Mouse (Mus musculus) liver, embryonic 14.5 days (tissue): ENCODE measurements around the gene Dnajc8. TPM values are rescaled to one million over a fixed set of nuclear protein-coding genes. Genes with fewer than 3 reads are reported as not detected.
A peak's percentile ranks its signal among the peaks of the same experiment; 100 is the strongest.
"Not testable (repeated sequence)": the region's sequence is repeated elsewhere in the genome, so short reads cannot be mapped to it uniquely, and the experiment has no call there.

ENCODE experiments used
- ATAC-seq: fragments of 200-750 bp; cut with Nextera tagmentation; 2 replicates; pipeline ENCODE4 v1.8.0; 2017; ENCODE audit warnings: moderate number of reproducible peaks, mild to moderate bottlenecking, moderate library complexity; ENCODE audit not compliant: insufficient read depth
- DNase-seq, 3 experiments: peaks; one replicate each; pipeline ENCODE4 v3.0.0-alpha.2; 2012 to 2013; ENCODE audit warnings: low read depth in 3 of 3, low spot score in 3 of 3
- H3K27ac ChIP-seq: fragments of 300-500 bp; sonication (generic); 2 replicates; pipeline ENCODE4 v1.5.1; 2014; ENCODE audit warnings: moderate library complexity, mild to moderate bottlenecking, control low read depth, inconsistent platforms
- H3K27me3 ChIP-seq: fragments of 300-500 bp; sonication (generic); 2 replicates; pipeline ENCODE4 v1.6.1; 2014; ENCODE audit warnings: mild to moderate bottlenecking, low read length, moderate library complexity; ENCODE audit not compliant: control insufficient read depth, insufficient read depth
- H3K36me3 ChIP-seq: fragments of 300-500 bp; sonication (generic); replicated peaks from 2 replicates; pipeline ENCODE4 v1.6.1; 2014; ENCODE audit warnings: low read depth; ENCODE audit not compliant: control insufficient read depth, insufficient read depth
- H3K4me1 ChIP-seq, 2 experiments: fragments of 200-500 bp in 1 of 2; fragments of 300-500 bp in 1 of 2; sonication (generic) in 1 of 2; replicated peaks; 2 replicates each; pipeline ENCODE4 v1.6.1; 2012 to 2014; ENCODE audit warnings: antibody characterized with exemption in 1 of 2, inconsistent platforms in 1 of 2, low read length in 1 of 2; ENCODE audit not compliant: control insufficient read depth in 2 of 2, insufficient read depth in 2 of 2
- H3K4me2 ChIP-seq: fragments of 300-500 bp; sonication (generic); 2 replicates; pipeline ENCODE4 v1.6.1; 2014; ENCODE audit warnings: low read depth, mild to moderate bottlenecking, control low read depth, moderate library complexity
- H3K4me3 ChIP-seq, 2 experiments: fragments of 200-500 bp in 1 of 2; fragments of 300-500 bp in 1 of 2; sonication (generic) in 1 of 2; 2 replicates each; pipeline ENCODE4 v1.5.1; 2012 to 2014; ENCODE audit warnings: low read depth in 2 of 2, low read length in 2 of 2, mild to moderate bottlenecking in 2 of 2, control low read depth in 1 of 2, inconsistent platforms in 1 of 2, moderate library complexity in 1 of 2; ENCODE audit not compliant: insufficient read depth in 1 of 2
- H3K9ac ChIP-seq: fragments of 300-500 bp; sonication (generic); replicated peaks from 2 replicates; pipeline ENCODE4 v1.6.1; 2014; ENCODE audit warnings: mild to moderate bottlenecking, control low read depth, moderate library complexity
- H3K9me3 ChIP-seq: fragments of 300-500 bp; sonication (generic); 2 replicates; pipeline ENCODE4 v1.6.1; 2016; ENCODE audit warnings: low read length, mixed read lengths; ENCODE audit not compliant: control insufficient read depth
- CTCF ChIP-seq: IDR thresholded peaks from 2 replicates; pipeline ENCODE4 v1.5.1; 2016; ENCODE audit warnings: antibody characterized with exemption, low read depth, control low read depth
- EP300 ChIP-seq: IDR thresholded peaks from 2 replicates; pipeline ENCODE4 v1.6.1; 2016; ENCODE audit warnings: antibody characterized with exemption, low read depth
- WGBS: fragments of 180-500 bp; shearing (Covaris S2); extraction: QIAGEN DNeasy Blood & Tissue Kit; methylation state at CpG from one replicate; pipeline ENCODE4 v1.1.7; 2014; ENCODE audit not compliant: insufficient replicate concordance; 5-methylcytosine and 5-hydroxymethylcytosine counted together
- polyA plus RNA-seq, 2 experiments: library from polyadenylated mRNA; depleted of rRNA in 1 of 2; stranded (reverse) in 1 of 2; unstranded in 1 of 2; fragments of >200 nt; fragmentation: Nextera tagmentation in 1 of 2; extraction: Ambion mirVana in 1 of 2; gene quantifications; 2 replicates each; pipeline versions ENCODE4 v1.2.1 to v1.2.3; 2012 to 2014

Gene Dnajc8
- polyA plus RNA-seq, 2 experiments: 84.2 to 109 TPM

DNA sequence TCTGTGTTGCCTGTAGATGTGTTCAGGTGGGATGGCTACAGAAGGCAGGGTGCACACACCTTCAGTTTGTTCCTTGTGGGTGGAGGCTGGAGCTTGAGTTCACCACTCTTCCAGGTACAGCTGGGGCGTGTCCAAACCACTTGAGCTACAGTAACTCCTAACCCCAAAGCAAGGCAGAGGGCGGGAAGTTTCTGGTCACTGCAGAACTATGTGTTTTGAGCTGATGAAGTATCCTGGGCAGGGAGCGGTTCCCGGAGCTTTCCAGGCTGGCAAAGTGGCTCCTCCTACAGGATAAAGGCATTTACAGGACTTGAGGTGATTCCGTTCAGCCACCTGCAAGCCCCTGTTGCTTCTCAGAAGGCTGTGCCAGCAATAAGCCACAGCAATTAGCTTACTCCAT, 18.9 kb downstream of the Dnajc8 start:
- Histone ChIP-seq H3K9ac (no peak overlapping the region), H3K4me1 (0 out of 4 replicates have a peak, but pooled peaks cover 0 to 2% of the 10 kb centered on the region in 2 experiments), H3K36me3 (peaks cover 41% of the 10 kb centered on the region), H3K9me3 (no peaks in the 10 kb centered on the region), H3K4me3 (no peak overlapping the region), H3K27ac (no peak overlapping the region), H3K4me2 (no peak overlapping the region), H3K27me3 (no peaks in the 10 kb centered on the region)
- ATAC-seq (no peak), DNase-seq (no peak)
- no peak for TF ChIP-seq EP300
- TF ChIP-seq CTCF: no peak
- WGBS: 72% methylated on average over 5 of the region's 5 CpGs

DNA sequence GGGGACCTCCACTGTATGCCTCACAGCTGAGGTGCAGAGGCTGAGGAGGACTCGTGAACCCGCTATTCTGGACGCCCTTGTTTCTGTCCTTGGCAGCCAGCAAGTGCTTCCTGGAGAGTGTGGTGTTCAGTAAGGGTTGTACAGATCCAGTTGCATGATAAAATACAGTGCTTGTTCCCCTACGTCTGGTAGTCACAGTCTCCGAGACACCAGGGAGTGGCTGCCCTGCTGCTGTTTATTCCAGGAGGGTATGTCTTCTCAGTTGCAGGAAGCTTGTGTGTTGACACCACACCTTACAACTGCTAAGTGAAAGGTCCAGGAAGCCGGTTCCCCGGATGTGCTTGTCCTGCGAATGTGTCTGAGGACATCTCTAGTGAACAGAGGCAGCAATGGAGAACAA, 19.3 kb downstream of the Dnajc8 start:
- Histone ChIP-seq H3K4me2 (no peak overlapping the region), H3K4me1 (0 out of 4 replicates have a peak, but pooled peaks cover 0 to 2% of the 10 kb centered on the region in 2 experiments), H3K9ac (no peak overlapping the region), H3K9me3 (no peaks in the 10 kb centered on the region), H3K27ac (no peak overlapping the region), H3K27me3 (no peaks in the 10 kb centered on the region), H3K36me3 (peaks cover 37% of the 10 kb centered on the region), H3K4me3 (no peak overlapping the region)
- ATAC-seq (peak; percentile 35; the same call in 1 of the 2 replicates), DNase-seq (no peak)
- WGBS: 35% methylated on average over 8 of the region's 8 CpGs
- no peak for TF ChIP-seq EP300
- TF ChIP-seq CTCF: no peak

DNA sequence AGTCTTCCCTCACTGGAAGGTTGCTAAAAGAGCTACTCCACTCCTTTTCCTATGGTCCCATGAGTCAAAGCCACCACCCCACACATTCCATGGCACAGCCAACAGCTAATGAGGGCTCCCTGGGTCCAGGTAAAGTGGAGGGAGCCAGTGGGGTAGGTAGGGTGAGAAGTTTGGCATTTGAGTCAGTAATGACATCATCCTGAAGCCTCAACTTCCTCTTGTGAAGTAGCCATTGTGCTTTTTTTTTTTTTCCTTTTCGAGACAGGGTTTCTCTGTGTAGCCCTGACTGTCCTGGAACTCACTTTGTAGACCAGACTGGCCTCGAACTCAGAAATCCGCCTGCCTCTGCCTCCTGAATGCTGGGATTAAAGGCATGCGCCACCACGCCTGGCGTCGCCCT, 20.2 kb downstream of the Dnajc8 start:
- not testable (repeated sequence) for DNase-seq, H3K27ac ChIP-seq, H3K9ac ChIP-seq, H3K9me3 ChIP-seq, H3K4me2 ChIP-seq, H3K4me3 ChIP-seq, H3K4me1 ChIP-seq, H3K27me3 ChIP-seq, ATAC-seq
- WGBS: 64% methylated on average over 7 of the region's 7 CpGs
- peaks cover 30% of the 10 kb centered on the region for H3K36me3 ChIP-seq

DNA sequence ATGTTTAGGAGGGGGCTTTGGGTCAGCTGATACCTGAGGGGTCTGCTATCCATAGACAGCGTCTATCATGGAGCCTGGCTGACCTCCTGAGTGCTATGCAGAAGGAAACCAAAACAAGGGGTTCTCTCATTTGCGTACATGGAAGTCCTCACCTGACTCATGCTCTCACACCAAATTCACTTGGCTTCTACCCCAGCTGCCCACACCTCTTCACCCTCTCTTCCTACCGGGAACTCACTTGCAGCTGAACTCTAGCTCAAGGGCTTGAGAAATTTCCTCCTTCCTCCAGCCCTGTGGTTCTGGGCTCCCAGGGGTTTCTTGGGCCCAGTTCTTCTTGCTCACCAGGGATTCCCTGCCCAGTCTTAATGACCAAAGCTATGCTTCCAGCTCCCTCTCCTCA, 27.9 kb downstream of the Dnajc8 start:
- no peak for TF ChIP-seq EP300
- TF ChIP-seq CTCF: no peak
- no peak for ATAC-seq
- H3K4me3 ChIP-seq: no peak overlapping the region
- no peaks in the 10 kb centered on the region for H3K27me3 ChIP-seq
- H3K9ac ChIP-seq: no peak overlapping the region
- no peak for DNase-seq
- no peak overlapping the region for H3K27ac ChIP-seq
- H3K36me3 ChIP-seq: no peaks in the 10 kb centered on the region
- H3K4me2 ChIP-seq: no peak overlapping the region
- H3K4me1 ChIP-seq: peaks cover 0 to 5% of the 10 kb centered on the region in 2 experiments; a peak in 1 of 4 replicates
- no peaks in the 10 kb centered on the region for H3K9me3 ChIP-seq
- 50% methylated on average over 3 of the region's 3 CpGs for WGBS

DNA sequence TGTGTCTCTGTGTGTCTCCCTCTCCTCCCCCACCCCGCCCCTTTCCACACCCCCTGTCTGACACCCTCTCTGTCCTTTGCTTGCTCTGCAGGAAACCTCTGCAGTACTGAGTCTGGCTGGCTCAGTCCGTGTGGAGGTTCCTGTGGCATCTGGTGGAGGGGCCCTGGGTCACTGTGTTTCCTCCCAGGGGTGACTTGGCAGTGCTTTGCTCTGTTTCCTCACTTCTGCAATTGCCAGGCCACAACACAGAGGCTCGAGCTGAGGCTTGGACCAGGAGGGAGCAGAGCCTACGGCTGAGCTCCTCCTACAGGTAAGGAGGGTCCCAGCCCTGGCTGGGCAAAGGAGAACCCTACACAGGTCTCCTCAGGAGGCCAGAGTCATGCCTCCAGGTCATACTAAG, 28.6 kb downstream of the Dnajc8 start, which contains the start of gene Ptafr:
TSS of gene Ptafr (plus strand) at position 103 of the 400 bp plus-strand sequence.
- TF ChIP-seq EP300: no peak
- TF ChIP-seq CTCF: 0 out of 2 replicates have a peak, but pooled peaks have one; percentile 4
- H3K9ac ChIP-seq: no peak within 1 kb of the TSS
- no peaks in the 10 kb centered on the region for H3K36me3 ChIP-seq
- DNase-seq: peak in 1 of 3 experiments; percentile 20
- WGBS: 14% methylated on average over 4 of the region's 4 CpGs
- H3K4me1 ChIP-seq: peaks cover 0 to 5% of the 10 kb centered on the region in 2 experiments; a peak in 1 of 4 replicates
- peak within 1 kb of the TSS in 1 of 2 experiments; percentile 12; a peak in 2 of 4 replicates for H3K4me3 ChIP-seq
- H3K27ac ChIP-seq: no peak within 1 kb of the TSS
- peak; percentile 31; the same call in 1 of the 2 replicates for ATAC-seq
- peak within 1 kb of the TSS; percentile 20; the same call in 1 of the 2 replicates for H3K4me2 ChIP-seq
- no peaks in the 10 kb centered on the region for H3K27me3 ChIP-seq
- H3K9me3 ChIP-seq: no peaks in the 10 kb centered on the region
